Mouse (Mus musculus) liver, embryonic 14.5 days (tissue): Measurements from ENCODE around the gene Csf3r.

Source experiments
- CTCF ChIP-seq: IDR thresholded peaks from 2 replicates; pipeline ENCODE4 v1.5.1; 2016; ENCODE audit warnings: antibody characterized with exemption, low read depth, control low read depth
- EP300 ChIP-seq: IDR thresholded peaks from 2 replicates; pipeline ENCODE4 v1.6.1; 2016; ENCODE audit warnings: antibody characterized with exemption, low read depth

- no peak for TF ChIP-seq EP300
- TF ChIP-seq CTCF: no peak
Measured at GRCm38 (mm10) chr4:125992906-125993305, 31.4 kb upstream of the Csf3r start.
